ENCODE assay signal across 10 mouse cellular contexts in genomic region chr2:54435380-54435779, GRCm38 (mm10). TPM values are rescaled to one million over a fixed set of nuclear protein-coding genes. Genes with fewer than 3 reads are reported as not detected.
A peak's percentile ranks its signal among the peaks of the same experiment; 100 is the strongest.
DNase-seq lines count a peak whose midpoint lies in the region; ATAC-seq and TF ChIP-seq lines count a peak whose summit lies in the region.
"Had no signal": no experiment of that assay in that cellular context is flagged by ENCODE, and none has a peak within 500 bp of the region (broad histone marks: within the 10 kb centered on the region; RNA-seq: fewer than 3 reads in every experiment).

No protein-coding gene starts in this region.

- intact Hi-C loops in left cerebral cortex, adult 2 months (cut with DNase I) = loop anchor here (10.0 kb wide), 1 partner anchor 1241 kb away; the partner anchor contains the start of genes Arl6ip6 and Prpf40a
- intact Hi-C loops in gastrocnemius, postnatal 14 days (cut with DNase I; ENCODE audit: low total_unique reads) = no loop called here

- DNase-seq in left cerebral cortex, adult 2 months (ENCODE audit: extremely low spot score in 1 of 2, low spot score in 2 of 2) = no peak
- no peak for DNase-seq in left cerebral cortex, adult 11 months (ENCODE audit: low spot score)
- DNase-seq in cerebellum, postnatal 14 days = peak; percentile 17 to 38
- no peak for DNase-seq in hindbrain, embryonic 10.5 days (ENCODE audit: low spot score)
- no peak for DNase-seq in midbrain, postnatal 0 days (ENCODE audit: low spot score)
- no peak for DNase-seq in adrenal gland, adult 2 months
- no peak for DNase-seq in gastrocnemius, postnatal 14 days
- DNase-seq in gastrocnemius, postnatal 25 days = no peak
- DNase-seq: kidney, adult 2 months had no signal

- no peaks in the 10 kb centered on the region for H3K9me3 ChIP-seq in hindbrain, embryonic 10.5 days
- H3K9me3 ChIP-seq in midbrain, postnatal 0 days (ENCODE audit: low read length) = no peaks in the 10 kb centered on the region

- H3K36me3 ChIP-seq in hindbrain, embryonic 10.5 days = no peaks in the 10 kb centered on the region
- no peaks in the 10 kb centered on the region for H3K36me3 ChIP-seq in midbrain, postnatal 0 days (ENCODE audit: insufficient read depth, low read length)

- no peak for TF ChIP-seq CTCF in left cerebral cortex, adult 2 months (IDR thresholded peaks at IDR 0.05)
- no peak for TF ChIP-seq CTCF in midbrain, postnatal 0 days (IDR thresholded peaks at IDR 0.05)

- WGBS in hindbrain, embryonic 10.5 days = 53% methylated on average over 10 of the region's 10 CpGs
- WGBS in midbrain, postnatal 0 days = 43% methylated on average over 10 of the region's 10 CpGs

- H3K4me1 ChIP-seq in hindbrain, embryonic 10.5 days (replicated peaks) = peaks cover 24% of the 10 kb centered on the region
- no peaks in the 10 kb centered on the region for H3K4me1 ChIP-seq in midbrain, postnatal 0 days (ENCODE audit: insufficient read depth, low read length)

- H3K27ac ChIP-seq in left cerebral cortex, adult 2 months = no peak overlapping the region; the same call in 1 of the 2 replicates
- H3K27ac ChIP-seq in hindbrain, embryonic 10.5 days = no peak overlapping the region
- H3K27ac ChIP-seq in midbrain, postnatal 0 days (ENCODE audit: low read depth, low read length) = no peak overlapping the region

- H3K4me2 ChIP-seq in midbrain, postnatal 0 days (ENCODE audit: low read depth, low read length, poor library complexity, severe bottlenecking) = peak overlapping the region; percentile 71

- peaks cover 32% of the 10 kb centered on the region for H3K27me3 ChIP-seq in hindbrain, embryonic 10.5 days (ENCODE audit: insufficient read depth, poor library complexity, severe bottlenecking)
- H3K27me3 ChIP-seq in midbrain, postnatal 0 days (ENCODE audit: insufficient read depth, low read length) = no peaks in the 10 kb centered on the region

- H3K4me3 ChIP-seq in left cerebral cortex, adult 2 months = peak overlapping the region; percentile 78
- H3K4me3 ChIP-seq in hindbrain, embryonic 10.5 days = peak overlapping the region; percentile 68
- H3K4me3 ChIP-seq in midbrain, postnatal 0 days (ENCODE audit: low read depth, low read length) = peak overlapping the region; percentile 68

- peak; percentile 6; the same call in 1 of the 2 replicates for ATAC-seq in midbrain, postnatal 0 days (ENCODE audit: low FRiP score)

- H3K9ac ChIP-seq in midbrain, postnatal 0 days (replicated peaks; ENCODE audit: low read length, poor library complexity, severe bottlenecking) = peak overlapping the region; percentile 84; the same call in 1 of the 2 replicates

RNA-seq across cellular contexts. Expression of gene Galnt13, which starts 0.7 kb away (rescaled TPM):
- 10 to 100 TPM; 37.1 to 41.2 TPM for total RNA-seq in left cerebral cortex, adult 2 months (2021)
- 2.8 and 3.6 TPM in 2 replicates for polyA plus RNA-seq in hindbrain, embryonic 10.5 days (2016; fragmentation: Nextera tagmentation; extraction: Ambion mirVana)
- 17.6 and 21.0 TPM in 2 replicates for total RNA-seq in midbrain, postnatal 0 days (2014; rRNA removed)
- 8.0 and 12.3 TPM in 2 replicates for polyA plus RNA-seq in midbrain, postnatal 0 days (2015; fragmentation: Nextera tagmentation; extraction: Ambion mirVana)
- under 1 TPM; 0.06 to 0.48 TPM for total RNA-seq in adrenal gland, adult 2 months (2021)
- 0.01 TPM in 1 of 2 replicates, not detected in the other for polyA plus RNA-seq in adrenal gland, adult 2 months (2012; rRNA removed)
- under 1 TPM in 1 of 2 experiments, not detected in 1; 0.23 TPM for total RNA-seq in gastrocnemius, postnatal 14 days (2021)
- total RNA-seq in gastrocnemius, postnatal 25 days (2021) = under 1 TPM in 1 of 2 experiments, not detected in 1; 0.20 TPM
- polyA plus RNA-seq: kidney, adult 2 months; lung, embryonic 16.5 days had no signal

Comparison
In these comparisons a context has a peak if more than half of its experiments do, and no peak if none do; other contexts are left out.
1. DNase-seq: peak in cerebellum, postnatal 14 days (2 of 2); none in left cerebral cortex, adult 2 months (0 of 2), left cerebral cortex, adult 11 months (single experiment), hindbrain, embryonic 10.5 days (single experiment), midbrain, postnatal 0 days (single experiment), adrenal gland, adult 2 months (single experiment), gastrocnemius, postnatal 14 days (single experiment) and gastrocnemius, postnatal 25 days (single experiment).
2. RNA of gene Galnt13, which starts 0.7 kb away (total RNA-seq): 37.1 to 41.2 TPM in left cerebral cortex, adult 2 months and 17.6 to 21.0 TPM in midbrain, postnatal 0 days; 0.06 to 0.48 TPM in adrenal gland, adult 2 months, 0.23 TPM in gastrocnemius, postnatal 14 days and 0.20 TPM in gastrocnemius, postnatal 25 days; every median in the first group is over 10 times any median in the second.
3. Peak in every context shown above with its lines, with median percentiles within 50 percentile points of each other: H3K4me3 ChIP-seq.